Mouse (Mus musculus): ENCODE results near the gene Cdca7. TPM values are rescaled to one million over a fixed set of nuclear protein-coding genes. Genes with fewer than 3 reads are reported as not detected.

The Cdca7 gene
- polyA plus RNA-seq, 1 experiment from 2014 or later: 157 TPM

DNA sequence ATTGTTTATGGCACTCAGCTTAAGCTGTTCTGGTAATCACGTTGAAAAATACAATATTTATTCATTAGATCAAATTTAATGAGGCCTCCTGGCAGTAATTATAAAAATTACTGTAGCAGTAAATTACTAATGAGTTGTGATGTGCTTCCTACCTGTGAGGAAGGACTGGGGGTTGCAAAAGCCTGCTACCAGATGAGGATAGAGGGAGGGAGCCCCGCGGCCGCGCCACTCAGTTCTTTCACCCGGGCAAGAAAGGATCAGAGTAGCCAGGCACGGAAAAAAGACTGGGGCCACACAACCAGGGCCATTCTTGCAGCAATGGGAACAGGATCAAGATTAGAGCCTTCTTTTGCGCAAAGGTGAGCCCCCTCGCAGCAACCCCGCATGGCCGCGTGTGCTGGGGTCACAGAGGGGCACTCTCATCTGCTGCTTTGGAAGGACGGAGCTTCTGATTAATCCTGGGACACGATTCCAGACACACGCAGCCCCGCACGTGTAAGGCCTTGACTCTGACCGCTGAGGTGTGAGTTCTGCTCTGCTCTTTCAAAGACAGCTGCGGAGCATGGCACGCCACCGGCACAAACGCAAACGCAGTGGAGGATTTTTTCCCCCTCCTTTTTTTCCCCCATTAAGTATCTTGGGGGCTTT is 23.2 kb downstream of the Cdca7 start:
- H3K9me3 ChIP-seq: no peaks in the 10 kb centered on the region
- no peak overlapping the region for H3K4me3 ChIP-seq
- 14% methylated on average over 23 of the region's 23 CpGs for WGBS
- H3K27me3 ChIP-seq: 0 out of 2 replicates have a peak, but pooled peaks cover 6% of the 10 kb centered on the region
- H3K9ac ChIP-seq: no peak overlapping the region
- H3K4me2 ChIP-seq: peak overlapping the region; percentile 36
- H3K36me3 ChIP-seq: no peaks in the 10 kb centered on the region
- peaks cover 16% of the 10 kb centered on the region for H3K4me1 ChIP-seq
- no peak for ATAC-seq (ENCODE audit: borderline replicate concordance, extremely low read depth, low FRiP score, low TSS enrichment)
- no peak overlapping the region for H3K27ac ChIP-seq

GRCm38 (mm10) chr2:72499782-72500411 is 23.9 kb downstream of the Cdca7 start:
- Histone ChIP-seq H3K9me3 (no peaks in the 10 kb centered on the region), H3K27ac (no peak overlapping the region), H3K4me3 (no peak overlapping the region), H3K27me3 (0 out of 2 replicates have a peak, but pooled peaks cover 6% of the 10 kb centered on the region), H3K4me2 (no peak overlapping the region), H3K4me1 (peaks cover 16% of the 10 kb centered on the region), H3K36me3 (no peaks in the 10 kb centered on the region), H3K9ac (no peak overlapping the region)
- WGBS: 36% methylated on average over 8 of the region's 8 CpGs
- no peak for ATAC-seq (ENCODE audit: borderline replicate concordance, extremely low read depth, low FRiP score, low TSS enrichment)

- 35% methylated on average over 16 of the region's 16 CpGs for WGBS
- H3K27me3 ChIP-seq: 0 out of 2 replicates have a peak, but pooled peaks cover 6% of the 10 kb centered on the region
- H3K4me3 ChIP-seq: no peak overlapping the region
- H3K4me1 ChIP-seq: peaks cover 16% of the 10 kb centered on the region
- H3K9ac ChIP-seq: no peak overlapping the region
- H3K9me3 ChIP-seq: no peaks in the 10 kb centered on the region
- peak overlapping the region; percentile 3; the same call in 1 of the 2 replicates for H3K4me2 ChIP-seq
- H3K36me3 ChIP-seq: no peaks in the 10 kb centered on the region
- H3K27ac ChIP-seq: peak overlapping the region; percentile 55
- ATAC-seq (ENCODE audit: borderline replicate concordance, extremely low read depth, low FRiP score, low TSS enrichment): peak; percentile 78
Measured at GRCm38 (mm10) chr2:72502041-72502813, 26.3 kb downstream of the Cdca7 start.

DNA sequence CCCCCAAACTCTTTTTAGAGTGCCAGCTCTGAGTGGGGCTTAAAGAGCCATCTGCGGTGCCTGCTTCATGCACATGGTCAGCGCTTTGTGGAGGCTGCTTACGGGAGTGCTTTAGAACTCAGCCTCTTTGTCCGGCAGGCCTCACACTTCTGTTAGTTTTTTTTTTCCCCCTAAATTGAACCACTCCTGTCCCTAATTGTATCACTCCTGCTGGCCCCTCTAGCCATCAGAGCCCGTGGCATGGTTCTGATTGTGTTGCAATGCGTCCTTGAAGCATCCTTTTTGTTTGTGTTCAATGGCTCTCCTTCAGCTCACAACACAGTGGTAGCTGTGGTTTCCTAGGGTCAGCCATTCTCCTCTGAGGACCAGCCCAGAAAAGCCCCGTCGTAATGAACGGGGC is 27.7 kb downstream of the Cdca7 start:
- H3K27ac ChIP-seq: 0 out of 2 replicates have a peak overlapping the region, but pooled peaks have one; percentile 7
- peaks cover 24% of the 10 kb centered on the region for H3K4me1 ChIP-seq
- no peaks in the 10 kb centered on the region for H3K27me3 ChIP-seq
- 66% methylated on average over 9 of the region's 9 CpGs for WGBS
- ATAC-seq (ENCODE audit: borderline replicate concordance, extremely low read depth, low FRiP score, low TSS enrichment): no peak
- no peak overlapping the region for H3K4me3 ChIP-seq
- no peak overlapping the region for H3K4me2 ChIP-seq
- H3K36me3 ChIP-seq: no peaks in the 10 kb centered on the region
- H3K9me3 ChIP-seq: no peaks in the 10 kb centered on the region
- no peak overlapping the region for H3K9ac ChIP-seq

DNA sequence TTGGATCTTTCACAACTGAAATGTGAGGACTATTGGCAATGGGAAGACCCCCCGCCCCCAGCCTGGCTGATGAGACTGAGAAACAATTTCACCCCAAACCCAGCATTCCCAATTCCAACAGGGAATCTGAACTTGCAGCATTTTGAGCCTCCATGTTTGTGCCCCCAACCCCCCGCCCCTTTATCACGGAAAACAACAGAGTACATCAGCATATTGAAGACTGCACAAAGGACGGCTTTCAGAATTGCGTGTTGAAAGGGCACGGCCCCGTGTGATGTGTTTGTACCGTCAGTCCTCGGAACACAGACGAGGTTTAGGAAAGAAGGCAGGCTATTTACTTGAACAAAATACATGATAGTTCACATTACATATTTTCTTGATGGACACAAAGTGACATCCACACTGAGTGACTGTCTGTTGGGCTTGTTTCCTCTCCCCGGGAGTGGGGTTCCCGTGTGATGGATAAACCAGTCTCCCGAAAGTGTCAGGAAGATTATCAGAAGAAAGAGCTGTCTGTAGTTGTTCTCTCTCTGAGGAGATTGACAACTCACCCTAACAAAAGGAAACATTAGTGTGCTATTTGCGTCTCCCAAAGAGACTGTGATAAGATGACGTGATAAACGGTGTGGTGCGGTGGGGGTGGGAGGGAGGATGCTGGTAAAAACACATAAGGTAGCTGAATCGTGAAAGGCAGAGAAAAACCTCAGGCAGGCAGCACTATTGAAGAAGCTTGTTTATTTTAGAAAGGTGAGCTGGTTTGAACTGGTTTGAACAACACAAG is 32.1 kb downstream of the Cdca7 start:
- no peak for ATAC-seq (ENCODE audit: borderline replicate concordance, extremely low read depth, low FRiP score, low TSS enrichment)
- Histone ChIP-seq H3K27me3 (no peaks in the 10 kb centered on the region), H3K9me3 (no peaks in the 10 kb centered on the region), H3K27ac (no peak overlapping the region), H3K4me1 (peaks cover 15% of the 10 kb centered on the region; the same call in 1 of the 2 replicates), H3K4me3 (no peak overlapping the region), H3K9ac (no peak overlapping the region), H3K4me2 (peak overlapping the region; percentile 11), H3K36me3 (no peaks in the 10 kb centered on the region)
- 23% methylated on average over 18 of the region's 18 CpGs for WGBS

DNA sequence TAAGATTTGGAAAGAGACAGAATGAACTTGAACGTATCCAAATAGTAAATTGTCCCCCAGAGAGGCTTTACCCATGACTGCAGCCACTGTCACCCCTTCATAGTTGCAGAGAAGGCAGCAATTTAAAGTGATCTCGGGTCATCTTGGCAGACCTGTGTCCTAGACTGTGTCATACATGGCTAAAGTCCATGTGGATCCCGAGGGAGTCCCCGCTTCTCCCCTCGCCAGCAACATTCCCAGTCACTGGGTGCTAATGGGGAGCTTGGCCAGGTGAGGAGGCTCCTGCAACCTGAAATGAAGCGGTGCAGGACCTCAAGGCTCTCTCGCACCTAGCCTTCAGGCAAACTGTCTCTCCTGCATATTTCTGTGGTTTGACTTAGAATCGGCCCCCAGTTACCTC is 32.9 kb downstream of the Cdca7 start:
- Histone ChIP-seq H3K9me3 (no peaks in the 10 kb centered on the region), H3K9ac (no peak overlapping the region), H3K4me2 (no peak overlapping the region), H3K27ac (no peak overlapping the region), H3K36me3 (no peaks in the 10 kb centered on the region), H3K4me3 (no peak overlapping the region), H3K4me1 (peaks cover 12% of the 10 kb centered on the region; the same call in 1 of the 2 replicates), H3K27me3 (no peaks in the 10 kb centered on the region)
- 69% methylated on average over 8 of the region's 8 CpGs for WGBS
- ATAC-seq (ENCODE audit: borderline replicate concordance, extremely low read depth, low FRiP score, low TSS enrichment): no peak

DNA sequence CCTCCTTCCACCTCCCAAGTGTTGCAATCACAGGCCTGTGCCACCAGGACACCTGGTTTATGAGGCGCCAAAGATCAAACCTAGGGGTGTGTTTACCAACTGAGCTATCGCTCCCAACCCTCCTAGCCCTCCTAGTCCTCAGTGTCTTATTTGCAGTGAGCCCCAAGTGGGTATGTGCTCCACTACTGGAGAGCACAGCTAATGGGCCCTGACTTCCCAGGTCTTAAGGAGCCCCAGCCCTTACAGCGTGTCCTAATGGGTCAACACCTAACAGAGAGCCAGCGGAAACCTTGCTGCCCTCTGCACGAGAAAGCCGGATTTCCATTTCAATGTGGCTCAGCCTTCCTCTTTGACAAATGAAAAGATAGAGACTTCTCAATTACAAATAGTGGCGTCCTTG is 39.6 kb downstream of the Cdca7 start:
- H3K4me1 ChIP-seq: no peaks in the 10 kb centered on the region
- no peak overlapping the region for H3K4me2 ChIP-seq
- H3K9ac ChIP-seq: no peak overlapping the region
- peaks cover 12% of the 10 kb centered on the region for H3K27me3 ChIP-seq
- no peak overlapping the region for H3K27ac ChIP-seq
- no peaks in the 10 kb centered on the region for H3K36me3 ChIP-seq
- H3K9me3 ChIP-seq: no peaks in the 10 kb centered on the region
- no peak; the same call in 1 of the 2 replicates for ATAC-seq (ENCODE audit: borderline replicate concordance, extremely low read depth, low FRiP score, low TSS enrichment)
- no peak overlapping the region for H3K4me3 ChIP-seq
- 55% methylated on average over 7 of the region's 7 CpGs for WGBS

GRCm38 (mm10) chr2:72515971-72516719 is 40.2 kb downstream of the Cdca7 start:
- H3K9me3 ChIP-seq: no peaks in the 10 kb centered on the region
- no peaks in the 10 kb centered on the region for H3K36me3 ChIP-seq
- no peak overlapping the region for H3K9ac ChIP-seq
- ATAC-seq (ENCODE audit: borderline replicate concordance, extremely low read depth, low FRiP score, low TSS enrichment): peak; percentile 49; the same call in 1 of the 2 replicates
- H3K4me2 ChIP-seq: no peak overlapping the region
- H3K4me1 ChIP-seq: no peaks in the 10 kb centered on the region
- 25% methylated on average over 17 of the region's 17 CpGs for WGBS
- peaks cover 12% of the 10 kb centered on the region for H3K27me3 ChIP-seq
- H3K4me3 ChIP-seq: no peak overlapping the region
- H3K27ac ChIP-seq: no peak overlapping the region

GRCm38 (mm10) chr2:72516720-72517089 is 40.7 kb downstream of the Cdca7 start:
- ATAC-seq (ENCODE audit: borderline replicate concordance, extremely low read depth, low FRiP score, low TSS enrichment): no peak
- WGBS: 29% methylated on average over 8 of the region's 8 CpGs
- H3K4me1 ChIP-seq: no peaks in the 10 kb centered on the region

GRCm38 (mm10) chr2:72524022-72524421 is 48.1 kb downstream of the Cdca7 start:
- Histone ChIP-seq H3K27ac (no peak overlapping the region), H3K4me3 (no peak overlapping the region), H3K27me3 (no peaks in the 10 kb centered on the region), H3K4me1 (no peaks in the 10 kb centered on the region), H3K9ac (no peak overlapping the region), H3K4me2 (no peak overlapping the region), H3K36me3 (no peaks in the 10 kb centered on the region), H3K9me3 (no peaks in the 10 kb centered on the region)
- no peak for ATAC-seq (ENCODE audit: borderline replicate concordance, extremely low read depth, low FRiP score, low TSS enrichment)
- WGBS: 66% methylated on average over 12 of the region's 12 CpGs

More at GRCm38 (mm10) chr2:72516720-72517089, 40.7 kb downstream of the Cdca7 start:
- Histone ChIP-seq H3K27ac (no peak overlapping the region), H3K36me3 (no peaks in the 10 kb centered on the region), H3K4me3 (no peak overlapping the region), H3K9ac (no peak overlapping the region), H3K4me2 (no peak overlapping the region), H3K27me3 (peaks cover 12% of the 10 kb centered on the region), H3K9me3 (no peaks in the 10 kb centered on the region)

GRCm38 (mm10) chr2:72525556-72525955 is 49.6 kb downstream of the Cdca7 start:
- H3K9ac ChIP-seq: no peak overlapping the region
- no peaks in the 10 kb centered on the region for H3K36me3 ChIP-seq
- no peak for ATAC-seq (ENCODE audit: borderline replicate concordance, extremely low read depth, low FRiP score, low TSS enrichment)
- H3K4me2 ChIP-seq: no peak overlapping the region
- no peak overlapping the region for H3K4me3 ChIP-seq
- no peak overlapping the region for H3K27ac ChIP-seq
- 0 out of 2 replicates have a peak, but pooled peaks cover 5% of the 10 kb centered on the region for H3K4me1 ChIP-seq
- H3K9me3 ChIP-seq: no peaks in the 10 kb centered on the region
- WGBS: 85% methylated on average over 3 of the region's 3 CpGs
- no peaks in the 10 kb centered on the region for H3K27me3 ChIP-seq

All from lung, embryonic 15.5 days (tissue).